Mouse (Mus musculus) ovary, adult 2 months (tissue): ENCODE results near the gene Grin1. TPM values are rescaled to one million over a fixed set of nuclear protein-coding genes. Genes with fewer than 3 reads are reported as not detected.

Source experiments
- polyA plus RNA-seq: library from polyadenylated mRNA; depleted of rRNA; stranded (reverse); fragments of >200 nt; gene quantifications from 2 replicates; pipeline ENCODE4 v1.2.3, GENCODE M21; 2012; rRNA removed

Grin1 gene
- polyA plus RNA-seq = 1.1 and 1.7 TPM in 2 replicates

GRCm38 (mm10) chr2:25318971-25319773 lies at the start of gene Grin1:
Gene Grin1, minus strand, starts transcription at chr2:25319187.

GRCm38 (mm10) chr2:25365091-25365761 lies 46.2 kb upstream of the Grin1 start, which contains the start of gene Uap1l1:
Gene Uap1l1, minus strand, starts transcription at chr2:25365682.

GRCm38 (mm10) chr2:25356208-25357079 lies 37.5 kb upstream of the Grin1 start, which contains the start of gene Dpp7:
Gene Dpp7, minus strand, starts transcription at chr2:25356359.

GRCm38 (mm10) chr2:25332286-25333160 lies 13.5 kb upstream of the Grin1 start, which contains the start of gene Man1b1:
Gene Man1b1, plus strand, starts transcription at chr2:25332338.

GRCm38 (mm10) chr2:25289651-25290050 lies 29.3 kb downstream of the Grin1 start, which contains the start of gene Lrrc26:
Gene Lrrc26, plus strand, starts transcription at chr2:25289915.

GRCm38 (mm10) chr2:25287927-25288649 lies 30.9 kb downstream of the Grin1 start, which contains the start of gene Tmem210:
Gene Tmem210, plus strand, starts transcription at chr2:25288145.

GRCm38 (mm10) chr2:25271827-25272511 lies 47.0 kb downstream of the Grin1 start, which contains the start of the genes Ssna1 and Anapc2:
Gene Ssna1, minus strand, starts transcription at chr2:25272438.
Gene Anapc2, plus strand, starts transcription at chr2:25272478.

GRCm38 (mm10) chr2:25262291-25262767 lies 56.7 kb downstream of the Grin1 start, which contains the start of gene Tprn:
Gene Tprn, plus strand, starts transcription at chr2:25262618.

GRCm38 (mm10) chr2:25255284-25255779 lies 63.7 kb downstream of the Grin1 start, which contains the start of gene Tmem203:
Gene Tmem203, plus strand, starts transcription at chr2:25255439.

GRCm38 (mm10) chr2:25246183-25247072 lies 72.6 kb downstream of the Grin1 start, which contains the start of gene AL732309.1:
Gene AL732309.1, minus strand, starts transcription at chr2:25246863.

GRCm38 (mm10) chr2:25242101-25242506 lies 76.9 kb downstream of the Grin1 start, which contains the start of the genes Rnf208 and Cysrt1:
Gene Rnf208, plus strand, starts transcription at chr2:25242255.
Gene Cysrt1, minus strand, starts transcription at chr2:25242452.

Other genes starting within 250 kb of the Grin1 start
- gene Entpd8, start 238.9 kb downstream of the Grin1 start, polyA plus RNA-seq = 0.81 and 1.6 TPM in 2 replicates
- 1.9 and 3.4 TPM in 2 replicates for gene Noxa1, start 224.0 kb downstream of the Grin1 start, polyA plus RNA-seq
- gene Nrarp, start 138.4 kb downstream of the Grin1 start, polyA plus RNA-seq = 16.0 and 20.1 TPM in 2 replicates
- 91.7 and 92.6 TPM in 2 replicates for gene Tor4a, start 122.3 kb downstream of the Grin1 start, polyA plus RNA-seq
- gene Nelfb, start 107.7 kb downstream of the Grin1 start, polyA plus RNA-seq = 54.5 and 59.1 TPM in 2 replicates
- gene Stpg3, start 104.5 kb downstream of the Grin1 start, polyA plus RNA-seq = not detected in 2 replicates
- gene Fam166a, start 100.4 kb downstream of the Grin1 start, polyA plus RNA-seq = 0.18 and 0.40 TPM in 2 replicates
- gene Tubb4b, start 94.5 kb downstream of the Grin1 start, polyA plus RNA-seq = 582 and 710 TPM in 2 replicates
- not detected in 2 replicates for gene Slc34a3, start 84.8 kb downstream of the Grin1 start, polyA plus RNA-seq
- 0.10 TPM in 1 of 2 replicates, not detected in the other for gene Rnf224, start 82.4 kb downstream of the Grin1 start, polyA plus RNA-seq
- 27.2 and 28.5 TPM in 2 replicates for gene Rnf208, start 76.9 kb downstream of the Grin1 start, polyA plus RNA-seq
- 1.6 and 1.7 TPM in 2 replicates for gene Cysrt1, start 76.7 kb downstream of the Grin1 start, polyA plus RNA-seq
- gene AL732309.1, start 72.3 kb downstream of the Grin1 start, polyA plus RNA-seq = 31.6 and 35.4 TPM in 2 replicates
- gene Tmem203, start 63.7 kb downstream of the Grin1 start, polyA plus RNA-seq = 85.0 and 109 TPM in 2 replicates
- 30.9 and 32.4 TPM in 2 replicates for gene Tprn, start 56.6 kb downstream of the Grin1 start, polyA plus RNA-seq
- gene Ssna1, start 46.7 kb downstream of the Grin1 start, polyA plus RNA-seq = 85.4 and 91.9 TPM in 2 replicates
- 112 and 124 TPM in 2 replicates for gene Anapc2, start 46.7 kb downstream of the Grin1 start, polyA plus RNA-seq
- gene Tmem210, start 31.0 kb downstream of the Grin1 start, polyA plus RNA-seq = 0.51 and 0.55 TPM in 2 replicates
- 37.9 and 39.1 TPM in 2 replicates for gene Lrrc26, start 29.3 kb downstream of the Grin1 start, polyA plus RNA-seq
- 9.7 and 12.0 TPM in 2 replicates for gene Man1b1, start 13.2 kb upstream of the Grin1 start, polyA plus RNA-seq
- gene Dpp7, start 37.2 kb upstream of the Grin1 start, polyA plus RNA-seq = 50.5 and 59.0 TPM in 2 replicates
- 59.3 and 63.2 TPM in 2 replicates for gene Uap1l1, start 46.5 kb upstream of the Grin1 start, polyA plus RNA-seq
- gene Sapcd2, start 53.1 kb upstream of the Grin1 start, polyA plus RNA-seq = 16.5 and 18.1 TPM in 2 replicates
- 33.0 and 33.1 TPM in 2 replicates for gene Entpd2, start 76.7 kb upstream of the Grin1 start, polyA plus RNA-seq
- gene Npdc1, start 80.2 kb upstream of the Grin1 start, polyA plus RNA-seq = 300 and 413 TPM in 2 replicates
- gene Fut7, start 104.1 kb upstream of the Grin1 start, polyA plus RNA-seq = 0.38 and 0.46 TPM in 2 replicates
- gene Abca2, start 109.5 kb upstream of the Grin1 start, polyA plus RNA-seq = 54.2 and 56.6 TPM in 2 replicates
- 36.3 and 57.3 TPM in 2 replicates for gene Clic3, start 137.7 kb upstream of the Grin1 start, polyA plus RNA-seq
- 87.0 and 99.6 TPM in 2 replicates for gene Paxx, start 141.9 kb upstream of the Grin1 start, polyA plus RNA-seq
- gene Ptgds, start 150.9 kb upstream of the Grin1 start, polyA plus RNA-seq = 17.0 and 20.7 TPM in 2 replicates
- not detected in 2 replicates for gene Lcn12, start 174.7 kb upstream of the Grin1 start, polyA plus RNA-seq
- gene Fbxw5, start 181.6 kb upstream of the Grin1 start, polyA plus RNA-seq = 24.5 and 26.0 TPM in 2 replicates
- 5.0 TPM in 2 replicates for gene C8g, start 182.5 kb upstream of the Grin1 start, polyA plus RNA-seq
- 19.3 and 21.8 TPM in 2 replicates for gene Traf2, start 227.8 kb upstream of the Grin1 start, polyA plus RNA-seq
- gene Edf1, start 238.7 kb upstream of the Grin1 start, polyA plus RNA-seq = 124 and 162 TPM in 2 replicates